Mouse (Mus musculus): ENCODE results near the gene Gtpbp2. TPM values are rescaled to one million over a fixed set of nuclear protein-coding genes. Genes with fewer than 3 reads are reported as not detected.

The Gtpbp2 gene
- total RNA-seq, 2 experiments from 2014 or later = 70.2 to 77.6 TPM

DNA sequence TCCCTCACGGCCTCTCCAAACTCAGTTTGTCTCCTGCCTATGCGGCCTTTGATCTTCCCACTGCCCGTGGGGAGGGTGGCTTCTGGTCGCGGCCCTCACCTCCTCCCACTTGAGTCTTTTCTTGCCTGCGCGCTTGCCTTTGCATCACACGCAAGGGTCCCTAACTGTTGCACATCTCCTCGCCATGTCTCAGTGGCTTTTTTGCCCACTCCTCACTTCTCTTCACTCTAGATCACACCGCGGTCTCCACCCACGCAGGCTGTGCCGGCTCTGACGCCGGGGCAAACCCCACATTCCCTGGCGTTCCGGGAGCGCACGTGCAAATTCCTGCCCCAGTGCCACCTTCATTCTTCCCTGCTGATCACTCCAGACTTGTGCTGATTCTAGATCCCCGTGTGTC lies 42.2 kb downstream of the Gtpbp2 start:
- DNase-seq (ENCODE audit: low spot score in 2 of 2) = peak in 1 of 2 experiments; percentile 21

DNA sequence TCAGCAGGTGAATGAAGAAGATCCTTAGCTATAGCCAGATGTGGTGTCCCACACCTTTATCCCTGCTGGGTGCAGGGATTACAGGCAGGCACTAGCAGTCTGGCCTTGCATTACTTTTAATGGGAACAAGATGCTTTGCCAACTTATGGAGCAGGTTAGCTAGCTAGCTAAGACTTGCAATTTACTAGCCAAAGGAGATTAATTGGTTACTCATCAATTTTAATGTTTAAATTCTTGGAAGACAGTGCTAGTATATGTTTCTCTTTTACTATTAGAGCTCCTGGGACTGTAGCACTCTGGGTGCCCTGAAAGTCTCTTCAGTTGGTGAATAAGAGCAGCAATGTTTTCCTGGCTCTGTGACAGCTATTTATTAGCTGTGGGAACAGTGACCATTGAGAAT lies 45.8 kb downstream of the Gtpbp2 start:
- no peak for DNase-seq (ENCODE audit: low spot score in 2 of 2)

DNA sequence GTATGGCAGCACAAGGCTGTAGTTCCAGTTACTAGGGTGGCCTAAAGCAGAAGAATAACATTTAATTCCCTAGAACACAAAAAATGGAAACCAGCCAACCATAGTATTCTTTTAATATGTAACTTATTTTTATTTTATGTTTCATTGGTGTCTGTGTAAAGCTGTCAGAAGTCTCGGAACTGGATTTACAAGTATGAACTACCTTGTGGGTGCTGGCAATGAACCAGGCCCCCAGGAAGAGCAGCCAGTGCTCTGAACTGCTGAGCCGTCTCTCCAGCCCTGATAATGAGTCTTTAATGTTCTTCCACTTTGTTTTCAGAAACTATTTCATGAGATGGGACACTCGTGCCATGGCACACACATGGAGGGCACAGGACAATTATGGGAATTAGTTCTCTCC lies 49.7 kb downstream of the Gtpbp2 start:
- DNase-seq (ENCODE audit: low spot score in 2 of 2) = no peak

Other genes starting within 250 kb of the Gtpbp2 start
- gene Vegfa, start 128.7 kb upstream of the Gtpbp2 start, total RNA-seq (2021) = 100 to 1,000 TPM in 1 of 2 experiments, 10 to 100 TPM in 1; 97.0 to 100 TPM
- 10 to 100 TPM; 65.9 to 69.3 TPM for gene Mrps18a, start 50.0 kb upstream of the Gtpbp2 start, total RNA-seq (2021)
- 1 to 10 TPM; 1.1 to 1.4 TPM for gene Rsph9, start 16.8 kb upstream of the Gtpbp2 start, total RNA-seq (2021)
- 10 to 100 TPM; 15.7 to 17.6 TPM for gene Mad2l1bp, start 7.5 kb upstream of the Gtpbp2 start, total RNA-seq (2021)
- 10 to 100 TPM; 19.6 to 20.2 TPM for gene Polh, start 41.6 kb downstream of the Gtpbp2 start, total RNA-seq (2021)
- 10 to 100 TPM; 23.0 to 26.8 TPM for gene Xpo5, start 41.8 kb downstream of the Gtpbp2 start, total RNA-seq (2021)
- gene Polr1c, start 87.0 kb downstream of the Gtpbp2 start, total RNA-seq (2021) = 10 to 100 TPM; 35.1 to 35.6 TPM
- 10 to 100 TPM; 76.8 to 81.5 TPM for gene Yipf3, start 87.0 kb downstream of the Gtpbp2 start, total RNA-seq (2021)
- 1 to 10 TPM in 1 of 2 experiments, under 1 TPM in 1; 0.73 to 1.1 TPM for gene Lrrc73, start 92.5 kb downstream of the Gtpbp2 start, total RNA-seq (2021)
- gene Tjap1, start 122.0 kb downstream of the Gtpbp2 start, total RNA-seq (2021) = 10 to 100 TPM; 79.8 to 90.9 TPM
- 1 to 10 TPM; 1.2 to 1.5 TPM for gene Dlk2, start 136.4 kb downstream of the Gtpbp2 start, total RNA-seq (2021)
- 1 to 10 TPM; 5.3 to 5.4 TPM for gene Abcc10, start 167.3 kb downstream of the Gtpbp2 start, total RNA-seq (2021)
- gene Zfp318, start 222.7 kb downstream of the Gtpbp2 start, total RNA-seq (2021) = 10 to 100 TPM; 33.9 to 35.0 TPM

All from gastrocnemius, postnatal 4 days (tissue).